Mouse (Mus musculus) midbrain, embryonic 10.5 days (tissue): ENCODE measurements around the gene Chrnb2. TPM values are rescaled to one million over a fixed set of nuclear protein-coding genes. Genes with fewer than 3 reads are reported as not detected.

Source experiments
- polyA plus RNA-seq: library from polyadenylated mRNA; unstranded; fragments of >200 nt; fragmentation: Nextera tagmentation; extraction: Ambion mirVana; gene quantifications from 2 replicates; pipeline ENCODE4 v1.2.1, GENCODE M21; 2016

Gene Chrnb2
- polyA plus RNA-seq, 1 experiment from 2014 or later, result 5.9 TPM

Other genes with a start within 250 kb of the Chrnb2 start
- gene Kcnn3, start 244.5 kb downstream of the Chrnb2 start, polyA plus RNA-seq, result 0.68 and 1.1 TPM in 2 replicates
- gene Adar, start 49.6 kb downstream of the Chrnb2 start, polyA plus RNA-seq, result 13.6 and 16.4 TPM in 2 replicates
- gene Ube2q1, start 9.0 kb upstream of the Chrnb2 start, polyA plus RNA-seq, result 12.5 and 12.9 TPM in 2 replicates
- gene She, start 66.7 kb upstream of the Chrnb2 start, polyA plus RNA-seq, result 2.0 and 2.1 TPM in 2 replicates
- 0.39 and 0.52 TPM in 2 replicates for gene Il6ra, start 148.6 kb upstream of the Chrnb2 start, polyA plus RNA-seq
- 12.4 and 12.9 TPM in 2 replicates for gene Atp8b2, start 198.9 kb upstream of the Chrnb2 start, polyA plus RNA-seq
- gene Hax1, start 234.1 kb upstream of the Chrnb2 start, polyA plus RNA-seq, result 172 and 182 TPM in 2 replicates